Mouse (Mus musculus) kidney, postnatal 36 days (tissue): Measurements from ENCODE around the gene Actr3.

Experiments used
- DNase-seq, 2 experiments: peaks; one replicate each; pipeline ENCODE4 v3.0.0; 2021 to 2022; ENCODE audit warnings: mixed read lengths in 2 of 2

Gene Actr3

DNA sequence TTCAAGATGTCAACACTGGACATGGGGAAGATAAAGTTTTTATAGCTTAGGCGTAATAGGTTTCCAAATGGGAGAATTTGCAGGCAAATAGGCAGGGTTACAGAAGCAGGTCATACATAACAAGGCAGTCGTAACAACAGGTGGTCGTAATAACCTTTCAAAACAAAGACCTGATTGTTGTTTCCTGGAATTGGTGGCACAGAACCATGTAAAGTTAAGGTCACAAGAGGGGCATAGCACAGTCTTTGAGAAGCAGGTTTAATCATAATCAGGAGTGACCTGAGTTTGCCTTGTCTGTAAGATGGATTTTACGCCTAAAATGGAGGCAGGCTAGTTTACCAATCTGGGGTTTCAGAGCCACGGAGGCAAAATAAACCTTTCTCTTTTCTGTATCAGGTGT is 84.7 kb downstream of the Actr3 start:
- no peak for DNase-seq

DNA sequence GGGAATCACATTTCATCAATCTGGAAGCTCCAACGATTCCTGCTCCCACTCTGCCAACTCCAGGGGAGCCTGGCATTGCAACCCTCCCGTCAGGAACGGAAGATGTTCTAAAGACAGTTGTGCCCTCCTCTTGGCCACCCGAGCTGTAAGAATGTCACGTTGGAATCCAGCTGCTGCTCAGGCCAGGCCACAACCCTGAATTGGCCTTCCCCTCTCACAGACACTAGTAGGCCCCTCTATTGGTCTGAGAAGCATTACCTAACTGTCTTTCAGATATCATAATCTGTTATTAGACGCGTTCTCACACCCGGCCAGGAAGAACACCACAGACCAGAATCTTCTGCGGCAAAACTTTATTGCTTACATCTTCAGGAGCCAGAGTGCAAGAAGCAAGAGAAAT is 89.7 kb downstream of the Actr3 start:
- no peak for DNase-seq

DNA sequence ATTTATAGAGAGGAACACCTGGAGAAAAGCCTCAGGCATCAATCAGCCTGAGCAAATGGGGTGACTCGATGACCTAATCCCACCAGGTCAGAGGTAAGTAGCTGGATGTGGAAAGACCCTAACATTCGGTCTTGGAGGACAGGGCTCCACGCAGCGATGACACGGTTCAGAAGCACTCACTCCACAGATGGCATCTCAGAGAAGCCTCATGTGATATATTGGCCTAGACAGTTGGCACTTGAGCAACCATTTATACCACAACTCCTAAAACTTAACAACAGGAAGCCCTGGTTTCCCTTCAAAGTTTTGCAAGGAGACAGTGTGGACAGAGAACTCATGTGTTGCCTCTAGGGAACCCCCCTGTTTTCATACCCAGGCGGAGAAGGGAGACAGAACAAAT is 90.1 kb downstream of the Actr3 start:
- DNase-seq, result no peak

DNA sequence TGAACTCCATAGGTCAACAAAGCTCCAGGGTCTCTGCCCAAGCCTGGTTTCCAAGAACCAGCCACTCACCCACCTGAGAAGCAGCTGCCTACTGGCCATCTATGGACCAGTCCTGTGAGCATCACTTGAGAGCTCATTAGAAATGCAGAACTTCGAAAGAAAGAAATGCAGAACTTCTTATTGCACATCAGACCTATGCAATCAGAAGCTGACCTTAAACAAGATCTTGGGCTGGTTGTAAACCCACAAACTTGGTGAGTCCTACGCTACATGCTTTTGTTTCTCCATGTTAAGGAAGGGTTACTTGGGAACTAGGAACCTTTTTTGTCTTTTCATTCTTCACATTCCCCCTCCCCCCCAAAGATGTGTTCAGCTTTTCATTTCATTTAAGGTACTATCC is 92.4 kb downstream of the Actr3 start:
- DNase-seq, result no peak
